Mouse (Mus musculus): ENCODE measurements at regions not wholly inside any gene's neighbourhood (a gene's known extent, or its start where the extent isn't known, plus 50 kb on each side); places are given as distances from the start of the nearest gene placed in this dataset.

DNA sequence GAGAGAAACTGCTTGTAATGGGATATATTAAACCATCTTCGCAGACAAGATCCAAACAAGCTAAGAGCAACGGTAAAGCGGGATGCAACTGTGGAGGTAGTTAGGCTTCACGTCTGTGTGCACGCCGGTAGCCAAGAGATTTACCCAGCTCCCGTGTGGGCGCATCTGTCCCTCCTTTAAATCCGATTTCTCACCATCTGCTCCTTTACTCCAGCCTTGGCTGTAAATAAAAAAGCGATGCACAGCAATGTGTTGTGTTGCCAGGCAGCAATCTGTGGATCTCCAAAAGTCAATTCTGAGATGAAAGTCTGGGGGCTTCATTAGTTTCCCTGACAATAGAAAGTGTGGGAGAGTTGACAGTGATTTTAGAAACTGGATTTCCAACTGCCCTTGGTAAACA lies 57.6 kb upstream of the Ralgps2 start:
- TF ChIP-seq POLR2A (IDR thresholded peaks at IDR 0.05; ENCODE audit: low read depth, low read length) (no peak), CTCF (conservative IDR thresholded peaks at IDR 0.05; ENCODE audit: insufficient read depth, insufficient read length, low read depth, low read length) (no peak)

Measured in kidney, adult 2 months (tissue).